Mouse (Mus musculus): ENCODE data around the gene A930004D18Rik.

DNA sequence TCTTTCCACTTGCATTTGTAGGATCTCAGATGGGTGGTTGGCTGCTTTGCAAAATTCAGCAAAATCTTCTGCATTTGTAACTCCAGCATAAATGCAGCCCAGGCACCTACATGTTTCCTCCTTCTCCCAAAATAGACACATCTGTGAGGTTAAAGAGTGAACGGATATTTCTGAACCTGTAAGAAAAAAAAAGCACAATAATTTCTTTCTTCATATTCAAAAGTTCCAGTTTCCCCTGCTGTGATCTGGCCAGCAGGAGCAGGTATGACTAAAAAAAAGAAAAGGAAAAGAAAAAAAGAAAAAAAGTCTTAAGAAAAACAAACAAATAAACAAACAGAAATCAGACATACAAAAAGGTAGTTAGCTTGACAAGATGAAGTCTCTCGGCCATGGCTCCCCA, 12.5 kb upstream of the A930004D18Rik start:
- no peak for TF ChIP-seq CTCF (IDR thresholded peaks at IDR 0.05; ENCODE audit: control insufficient read depth, insufficient read depth, low read length)
- no peak for TF ChIP-seq POLR2A (IDR thresholded peaks at IDR 0.05; ENCODE audit: borderline replicate concordance, control insufficient read depth, low read depth, low read length)
